Mouse (Mus musculus): ENCODE results near the gene Pde4a.

GRCm38 (mm10) chr9:21125502-21126258, 39.8 kb upstream of the Pde4a start:
- no peak for TF ChIP-seq ZNF384 (IDR thresholded peaks at IDR 0.05; ENCODE audit: low read depth, low read length)
- no peak for TF ChIP-seq MAFK (IDR thresholded peaks at IDR 0.05; ENCODE audit: insufficient read depth, low read depth, low read length)
- TF ChIP-seq ZC3H11A (IDR thresholded peaks at IDR 0.05; ENCODE audit: borderline replicate concordance, low read depth, low read length): no peak

Data from ES-E14 (cell line).